Mouse (Mus musculus) kidney, adult 2 months (tissue): ENCODE measurements around the gene Cacnb2. TPM values are rescaled to one million over a fixed set of nuclear protein-coding genes. Genes with fewer than 3 reads are reported as not detected.

Experiments used
- DNase-seq: peaks from one replicate; pipeline ENCODE4 v3.0.0; 2021
- H3K27ac ChIP-seq: fragments of 200-500 bp; 2 replicates; pipeline ENCODE4 v1.5.1; 2012; ENCODE audit warnings: low read depth, low read length, control low read depth, inconsistent platforms; ENCODE audit not compliant: insufficient read depth
- H3K27me3 ChIP-seq: fragments of 200-500 bp; replicated peaks from 2 replicates; pipeline ENCODE4 v1.6.1; 2012; ENCODE audit warnings: mild to moderate bottlenecking, moderate library complexity, low read length, inconsistent platforms; ENCODE audit not compliant: control insufficient read depth, insufficient read depth
- H3K36me3 ChIP-seq: fragments of 200-500 bp; 2 replicates; pipeline ENCODE4 v1.6.1; 2012; ENCODE audit warnings: mild to moderate bottlenecking, moderate library complexity, low read length, inconsistent platforms; ENCODE audit not compliant: control insufficient read depth, insufficient read depth
- H3K4me1 ChIP-seq: fragments of 200-500 bp; 2 replicates; pipeline ENCODE4 v1.6.1; 2011; ENCODE audit warnings: low read length; ENCODE audit not compliant: control insufficient read depth, insufficient read depth
- H3K4me3 ChIP-seq: fragments of 200-500 bp; 2 replicates; pipeline ENCODE4 v1.5.1; 2011; ENCODE audit warnings: mild to moderate bottlenecking, low read depth, low read length, control low read depth; ENCODE audit not compliant: insufficient read depth
- CTCF ChIP-seq: fragments of 200-500 bp; conservative IDR thresholded peaks from 2 replicates; pipeline ENCODE4 v1.5.1; 2011; ENCODE audit warnings: low read depth, mild to moderate bottlenecking, control low read depth, low read length, moderate library complexity, mixed read lengths; ENCODE audit not compliant: insufficient read depth, insufficient read length
- POLR2A ChIP-seq: fragments of 200-500 bp; IDR thresholded peaks from one replicate; pipeline ENCODE4 v1.6.1; 2011; ENCODE audit warnings: low read depth, low read length, control low read depth
- WGBS: fragments of 180-500 bp; shearing (Covaris S2); methylation state at CpG from one replicate; pipeline ENCODE4 v1.1.7; 2018; 5-methylcytosine and 5-hydroxymethylcytosine counted together
- polyA plus RNA-seq: library from polyadenylated mRNA; depleted of rRNA; stranded (reverse); fragments of >200 nt; gene quantifications from 2 replicates; pipeline ENCODE4 v1.2.3, GENCODE M21; 2012

The Cacnb2 gene
- polyA plus RNA-seq, 1 experiment, result 1.6 TPM

- Histone ChIP-seq H3K27me3 (no peaks in the 10 kb centered on the region), H3K27ac (no peak overlapping the region), H3K4me3 (no peak overlapping the region), H3K4me1 (no peaks in the 10 kb centered on the region), H3K36me3 (no peaks in the 10 kb centered on the region)
- DNase-seq, result no peak
- TF ChIP-seq CTCF, result no peak
- no peak for TF ChIP-seq POLR2A
- 33% methylated on average over 1 of the region's 1 CpGs for WGBS
These were observed 260.1 kb downstream of the Cacnb2 start for GRCm38 (mm10) chr2:14862981-14863380.

- no peak for DNase-seq
- TF ChIP-seq CTCF, result no peak
- TF ChIP-seq POLR2A, result no peak
- Histone ChIP-seq H3K36me3 (no peaks in the 10 kb centered on the region), H3K4me3 (no peak overlapping the region), H3K4me1 (no peaks in the 10 kb centered on the region), H3K27me3 (0 out of 2 replicates have a peak, but pooled peaks cover 1% of the 10 kb centered on the region), H3K27ac (no peak overlapping the region)
- 65% methylated on average over 1 of the region's 1 CpGs for WGBS
These were observed 270.2 kb downstream of the Cacnb2 start for GRCm38 (mm10) chr2:14873116-14873515.

GRCm38 (mm10) chr2:14873701-14874181 is 270.9 kb downstream of the Cacnb2 start:
- no peak for TF ChIP-seq POLR2A
- TF ChIP-seq CTCF, result no peak
- Histone ChIP-seq H3K36me3 (no peaks in the 10 kb centered on the region), H3K4me1 (no peaks in the 10 kb centered on the region), H3K27ac (no peak overlapping the region), H3K27me3 (0 out of 2 replicates have a peak, but pooled peaks cover 1% of the 10 kb centered on the region), H3K4me3 (peak overlapping the region; percentile 20; the same call in 1 of the 2 replicates)
- WGBS, result 8% methylated on average over 15 of the region's 15 CpGs
- DNase-seq, result peak; percentile 7

GRCm38 (mm10) chr2:14874281-14875037 is 271.6 kb downstream of the Cacnb2 start:
- H3K27me3 ChIP-seq, result 0 out of 2 replicates have a peak, but pooled peaks cover 1% of the 10 kb centered on the region
- no peaks in the 10 kb centered on the region for H3K4me1 ChIP-seq
- no peaks in the 10 kb centered on the region for H3K36me3 ChIP-seq
- TF ChIP-seq POLR2A (no peak), CTCF (no peak)
- 33% methylated on average over 13 of the region's 13 CpGs for WGBS
- H3K4me3 ChIP-seq, result no peak overlapping the region; the same call in 1 of the 2 replicates
- no peak for DNase-seq
- no peak overlapping the region for H3K27ac ChIP-seq

GRCm38 (mm10) chr2:14875121-14875520 is 272.2 kb downstream of the Cacnb2 start:
- no peak for DNase-seq
- 64% methylated on average over 2 of the region's 2 CpGs for WGBS

GRCm38 (mm10) chr2:14875616-14876015 is 272.7 kb downstream of the Cacnb2 start:
- Histone ChIP-seq H3K27ac (no peak overlapping the region), H3K4me3 (no peak overlapping the region), H3K4me1 (no peaks in the 10 kb centered on the region), H3K36me3 (no peaks in the 10 kb centered on the region), H3K27me3 (0 out of 2 replicates have a peak, but pooled peaks cover 1% of the 10 kb centered on the region)
- whole genome bisulfite sequencing, result 82% methylated on average over 6 of the region's 6 CpGs
- DNase-seq, result no peak
- TF ChIP-seq CTCF, result no peak
- TF ChIP-seq POLR2A, result no peak

More at GRCm38 (mm10) chr2:14875121-14875520, 272.2 kb downstream of the Cacnb2 start:
- no peaks in the 10 kb centered on the region for H3K4me1 ChIP-seq
- TF ChIP-seq POLR2A, result no peak
- no peak for TF ChIP-seq CTCF
- H3K4me3 ChIP-seq, result no peak overlapping the region
- 0 out of 2 replicates have a peak, but pooled peaks cover 1% of the 10 kb centered on the region for H3K27me3 ChIP-seq
- no peak overlapping the region for H3K27ac ChIP-seq
- H3K36me3 ChIP-seq, result no peaks in the 10 kb centered on the region

GRCm38 (mm10) chr2:14878953-14879352 is 276.1 kb downstream of the Cacnb2 start:
- DNase-seq, result no peak
- H3K4me3 ChIP-seq, result no peak overlapping the region
- H3K36me3 ChIP-seq, result no peaks in the 10 kb centered on the region
- H3K4me1 ChIP-seq, result no peaks in the 10 kb centered on the region
- TF ChIP-seq CTCF (no peak), POLR2A (no peak)
- H3K27ac ChIP-seq, result no peak overlapping the region
- H3K27me3 ChIP-seq, result no peaks in the 10 kb centered on the region
